Mouse (Mus musculus) lung, postnatal 0 days (tissue): ENCODE results near the gene Mien1.

ENCODE experiments used
- CTCF ChIP-seq: IDR thresholded peaks from 2 replicates; pipeline ENCODE4 v1.5.1; 2016; ENCODE audit warnings: antibody characterized with exemption, mild to moderate bottlenecking
- EP300 ChIP-seq: IDR thresholded peaks from 2 replicates; pipeline ENCODE4 v1.6.1; 2016; ENCODE audit warnings: antibody characterized with exemption, mild to moderate bottlenecking, control low read depth

- no peak for TF ChIP-seq CTCF
- no peak for TF ChIP-seq EP300
Observed at GRCm38 (mm10) chr11:98435723-98436122, 3.1 kb downstream of the Mien1 start.
